Mouse (Mus musculus) embryonic facial prominence, embryonic 13.5 days (tissue): ENCODE data around the gene Ltbp1. TPM values are rescaled to one million over a fixed set of nuclear protein-coding genes. Genes with fewer than 3 reads are reported as not detected.

ENCODE experiments used
- ATAC-seq: fragments of 200-750 bp; cut with Nextera tagmentation; 2 replicates; pipeline ENCODE4 v1.8.0; 2017; ENCODE audit warnings: low read depth; ENCODE audit not compliant: insufficient number of reproducible peaks, insufficient read depth, low FRiP score, low TSS enrichment
- H3K27ac ChIP-seq: fragments of 300-500 bp; sonication (generic); 2 replicates; pipeline ENCODE4 v1.5.1; 2015; ENCODE audit warnings: moderate library complexity, mild to moderate bottlenecking, inconsistent platforms
- H3K27me3 ChIP-seq: fragments of 300-500 bp; sonication (generic); 2 replicates; pipeline ENCODE4 v1.6.1; 2015; ENCODE audit warnings: mild to moderate bottlenecking, inconsistent platforms
- H3K36me3 ChIP-seq: fragments of 300-500 bp; sonication (generic); 2 replicates; pipeline ENCODE4 v1.6.1; 2015; ENCODE audit warnings: mild to moderate bottlenecking, inconsistent platforms
- H3K4me1 ChIP-seq: fragments of 300-500 bp; sonication (generic); 2 replicates; pipeline ENCODE4 v1.6.1; 2015; ENCODE audit warnings: inconsistent platforms
- H3K4me2 ChIP-seq: fragments of 300-500 bp; sonication (generic); 2 replicates; pipeline ENCODE4 v1.6.1; 2015; ENCODE audit warnings: moderate library complexity, mild to moderate bottlenecking, inconsistent platforms
- H3K4me3 ChIP-seq: fragments of 300-500 bp; sonication (generic); 2 replicates; pipeline ENCODE4 v1.5.1; 2015; ENCODE audit warnings: mild to moderate bottlenecking, inconsistent platforms
- H3K9ac ChIP-seq: fragments of 300-500 bp; sonication (generic); 2 replicates; pipeline ENCODE4 v1.6.1; 2015; ENCODE audit warnings: mild to moderate bottlenecking, inconsistent platforms
- H3K9me3 ChIP-seq: fragments of 300-500 bp; sonication (generic); 2 replicates; pipeline ENCODE4 v1.6.1; 2016; ENCODE audit warnings: inconsistent platforms
- WGBS: fragments of 180-500 bp; shearing (Covaris S2); methylation state at CpG from one replicate; pipeline ENCODE4 v1.1.7; 2015; ENCODE audit warnings: mixed read lengths; 5-methylcytosine and 5-hydroxymethylcytosine counted together
- polyA plus RNA-seq: library from polyadenylated mRNA; unstranded; fragments of >200 nt; fragmentation: Nextera tagmentation; extraction: Ambion mirVana; gene quantifications from 2 replicates; pipeline ENCODE4 v1.2.1, GENCODE M21; 2015

Ltbp1 gene
- polyA plus RNA-seq, 1 experiment from 2014 or later: 41.3 TPM

GRCm38 (mm10) chr17:75005685-75006680, 615 bp downstream of the Ltbp1 start:
- Histone ChIP-seq H3K36me3 (0 out of 2 replicates have a peak, but pooled peaks cover 3% of the 10 kb centered on the region), H3K9me3 (no peaks in the 10 kb centered on the region), H3K4me1 (peaks cover 17% of the 10 kb centered on the region), H3K27me3 (no peaks in the 10 kb centered on the region), H3K27ac (peak overlapping the region; percentile 96), H3K4me2 (peak overlapping the region; percentile 77), H3K9ac (peak overlapping the region; percentile 92), H3K4me3 (peak overlapping the region; percentile 91)
- ATAC-seq: peak; percentile 78
- under 1% methylated on average over 94 of the region's 94 CpGs for WGBS

GRCm38 (mm10) chr17:75010955-75011354, 5.6 kb downstream of the Ltbp1 start:
- 79% methylated on average over 6 of the region's 6 CpGs for WGBS
- no peak overlapping the region for H3K27ac ChIP-seq
- H3K27me3 ChIP-seq: no peaks in the 10 kb centered on the region
- ATAC-seq: no peak
- H3K4me3 ChIP-seq: no peak overlapping the region
- no peak overlapping the region for H3K9ac ChIP-seq
- peaks cover 16% of the 10 kb centered on the region for H3K36me3 ChIP-seq
- no peaks in the 10 kb centered on the region for H3K9me3 ChIP-seq
- no peak overlapping the region for H3K4me2 ChIP-seq
- H3K4me1 ChIP-seq: peaks cover 36% of the 10 kb centered on the region

GRCm38 (mm10) chr17:75013211-75013610, 7.8 kb downstream of the Ltbp1 start:
- 59% methylated on average over 4 of the region's 4 CpGs for whole genome bisulfite sequencing

DNA sequence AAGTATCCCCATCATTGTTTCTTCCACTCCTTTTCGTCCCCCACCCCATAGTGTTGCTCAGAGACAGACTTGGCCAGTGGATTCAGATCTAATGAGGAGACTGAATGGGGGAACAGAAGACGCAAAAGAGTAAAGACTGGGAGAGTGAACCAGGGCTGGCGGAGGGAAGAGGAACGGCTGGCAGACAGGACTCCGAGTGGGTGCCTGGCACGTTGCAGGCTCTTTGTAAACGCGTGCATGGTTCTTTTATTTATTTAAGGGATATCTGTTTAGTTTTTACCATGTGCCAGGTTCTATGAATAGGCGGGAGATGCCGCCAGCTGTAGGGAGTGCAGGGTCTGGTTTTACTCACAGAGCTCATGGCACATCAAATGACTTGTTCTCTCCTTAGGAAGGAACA, 8.5 kb downstream of the Ltbp1 start:
- Histone ChIP-seq H3K4me1 (peaks cover 42% of the 10 kb centered on the region), H3K4me2 (no peak overlapping the region), H3K9me3 (no peaks in the 10 kb centered on the region), H3K4me3 (no peak overlapping the region), H3K9ac (no peak overlapping the region), H3K36me3 (peaks cover 16% of the 10 kb centered on the region), H3K27ac (peak overlapping the region; percentile 8; the same call in 1 of the 2 replicates), H3K27me3 (no peaks in the 10 kb centered on the region)
- 61% methylated on average over 10 of the region's 10 CpGs for WGBS
- ATAC-seq: no peak

More at GRCm38 (mm10) chr17:75013211-75013610, 7.8 kb downstream of the Ltbp1 start:
- no peaks in the 10 kb centered on the region for H3K27me3 ChIP-seq
- no peak overlapping the region for H3K9ac ChIP-seq
- peaks cover 36% of the 10 kb centered on the region for H3K4me1 ChIP-seq
- H3K27ac ChIP-seq: no peak overlapping the region
- no peak for ATAC-seq
- H3K4me2 ChIP-seq: no peak overlapping the region
- no peaks in the 10 kb centered on the region for H3K9me3 ChIP-seq
- H3K36me3 ChIP-seq: peaks cover 16% of the 10 kb centered on the region
- H3K4me3 ChIP-seq: no peak overlapping the region

GRCm38 (mm10) chr17:75014601-75015356, 9.4 kb downstream of the Ltbp1 start:
- no peak for ATAC-seq

DNA sequence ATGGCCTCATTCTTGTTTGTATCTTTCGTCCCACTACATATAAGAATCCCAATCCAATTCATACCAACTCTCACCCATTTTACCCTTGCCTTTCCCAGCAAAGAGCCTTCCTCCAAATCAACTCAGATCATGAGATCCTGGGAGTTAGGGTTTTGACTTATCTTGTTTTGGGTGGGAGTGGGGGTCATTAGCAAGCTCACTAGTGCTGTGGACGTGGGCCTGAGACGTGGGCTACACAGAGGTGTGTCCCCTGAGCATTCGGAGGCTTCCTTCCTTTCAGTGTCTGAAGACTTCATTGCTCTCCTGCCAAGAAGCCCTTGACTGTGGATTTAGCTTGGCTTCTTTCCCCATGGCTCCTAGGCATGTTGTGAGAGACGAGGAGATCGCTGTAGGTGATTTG, 10.2 kb downstream of the Ltbp1 start:
- ATAC-seq: no peak
- Histone ChIP-seq H3K27ac (no peak overlapping the region), H3K4me3 (no peak overlapping the region), H3K4me1 (peaks cover 56% of the 10 kb centered on the region), H3K9me3 (no peaks in the 10 kb centered on the region), H3K27me3 (no peaks in the 10 kb centered on the region), H3K9ac (no peak overlapping the region), H3K4me2 (no peak overlapping the region), H3K36me3 (peaks cover 13% of the 10 kb centered on the region)
- 84% methylated on average over 6 of the region's 6 CpGs for WGBS

More at GRCm38 (mm10) chr17:75014601-75015356, 9.4 kb downstream of the Ltbp1 start:
- H3K9ac ChIP-seq: no peak overlapping the region
- peaks cover 50% of the 10 kb centered on the region for H3K4me1 ChIP-seq
- peaks cover 13% of the 10 kb centered on the region for H3K36me3 ChIP-seq
- no peaks in the 10 kb centered on the region for H3K9me3 ChIP-seq
- no peak overlapping the region for H3K4me3 ChIP-seq
- WGBS: 78% methylated on average over 24 of the region's 24 CpGs
- peak overlapping the region; percentile 44 for H3K27ac ChIP-seq
- no peak overlapping the region for H3K4me2 ChIP-seq
- H3K27me3 ChIP-seq: no peaks in the 10 kb centered on the region

DNA sequence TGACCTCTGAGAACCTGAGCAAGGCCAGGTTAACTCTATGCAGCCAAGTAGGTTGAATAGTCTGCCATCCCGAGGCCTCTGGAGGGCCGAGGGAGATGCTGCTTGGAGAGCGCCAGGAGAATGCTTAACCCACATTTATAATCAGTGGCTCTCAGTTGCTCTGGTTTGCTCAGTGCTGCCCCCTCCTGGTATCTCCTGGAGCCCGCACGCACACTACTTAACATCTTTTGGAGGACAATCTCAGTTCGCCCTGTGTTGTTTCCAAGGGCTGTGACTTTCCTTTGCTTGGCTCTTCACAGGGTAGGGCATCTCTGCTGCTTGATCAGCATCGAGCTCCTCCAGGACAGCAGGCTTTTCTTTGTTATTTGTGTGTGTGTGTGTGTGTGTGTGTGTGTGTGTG, 12.1 kb downstream of the Ltbp1 start:
- no peaks in the 10 kb centered on the region for H3K27me3 ChIP-seq
- H3K9me3 ChIP-seq: no peaks in the 10 kb centered on the region
- H3K9ac ChIP-seq: no peak overlapping the region
- peaks cover 65% of the 10 kb centered on the region for H3K4me1 ChIP-seq
- WGBS: 76% methylated on average over 7 of the region's 7 CpGs
- H3K4me2 ChIP-seq: no peak overlapping the region
- peak overlapping the region; percentile 39 for H3K27ac ChIP-seq
- peaks cover 13% of the 10 kb centered on the region for H3K36me3 ChIP-seq
- H3K4me3 ChIP-seq: no peak overlapping the region
- ATAC-seq: no peak

DNA sequence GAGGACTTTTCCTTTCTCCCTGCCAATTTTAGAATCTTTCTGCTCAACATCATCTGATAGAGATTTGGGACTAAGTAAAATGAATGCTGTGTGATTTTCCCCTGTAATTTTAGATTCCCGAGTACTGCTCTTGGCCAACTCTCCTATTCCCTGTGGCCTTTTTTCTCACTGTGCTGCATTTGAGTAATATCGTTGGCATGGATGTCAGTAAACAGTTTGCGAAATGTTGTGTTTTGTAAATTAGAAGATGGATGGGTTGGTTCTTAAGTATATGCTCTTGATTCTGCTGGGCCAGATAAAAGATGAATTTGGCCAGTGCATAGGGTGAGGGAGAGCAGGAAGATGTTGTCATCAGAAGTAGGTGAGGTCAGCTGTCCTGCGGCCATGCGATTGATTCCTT, 12.8 kb downstream of the Ltbp1 start:
- H3K4me1 ChIP-seq: peaks cover 64% of the 10 kb centered on the region
- no peaks in the 10 kb centered on the region for H3K9me3 ChIP-seq
- no peak overlapping the region for H3K4me2 ChIP-seq
- no peak overlapping the region for H3K9ac ChIP-seq
- H3K36me3 ChIP-seq: peaks cover 13% of the 10 kb centered on the region
- ATAC-seq: no peak
- peak overlapping the region; percentile 39; the same call in 1 of the 2 replicates for H3K27ac ChIP-seq
- WGBS: 67% methylated on average over 5 of the region's 5 CpGs
- H3K27me3 ChIP-seq: no peaks in the 10 kb centered on the region
- H3K4me3 ChIP-seq: no peak overlapping the region

DNA sequence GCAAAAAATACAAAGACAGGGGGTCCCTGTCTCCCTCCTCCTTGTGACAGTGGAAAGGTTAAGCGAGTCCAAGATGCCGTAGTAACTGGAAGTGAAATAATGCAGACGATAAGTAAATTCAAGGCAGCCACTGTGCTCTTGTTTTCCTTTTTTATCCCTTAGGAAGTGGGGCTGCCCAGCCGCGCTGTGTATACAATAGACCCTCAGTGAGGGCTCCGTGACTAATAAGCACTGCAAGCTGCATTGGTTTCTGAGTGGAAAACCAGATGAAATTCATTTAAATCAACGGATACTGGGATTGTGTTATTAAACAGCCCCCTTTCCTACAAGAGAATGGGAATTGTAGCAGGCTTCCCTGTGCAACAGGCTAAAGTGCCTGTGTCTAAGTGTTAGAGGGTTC, 14.7 kb downstream of the Ltbp1 start:
- no peak overlapping the region for H3K4me3 ChIP-seq
- H3K4me2 ChIP-seq: peak overlapping the region; percentile 34
- H3K4me1 ChIP-seq: peaks cover 48% of the 10 kb centered on the region
- no peaks in the 10 kb centered on the region for H3K27me3 ChIP-seq
- peaks cover 7% of the 10 kb centered on the region for H3K36me3 ChIP-seq
- 14% methylated on average over 7 of the region's 7 CpGs for WGBS
- H3K9ac ChIP-seq: no peak overlapping the region
- no peak for ATAC-seq
- H3K9me3 ChIP-seq: no peaks in the 10 kb centered on the region
- peak overlapping the region; percentile 70 for H3K27ac ChIP-seq

- Histone ChIP-seq H3K27ac (peak overlapping the region; percentile 70; the same call in 1 of the 2 replicates), H3K9ac (no peak overlapping the region), H3K4me2 (no peak overlapping the region), H3K27me3 (no peaks in the 10 kb centered on the region), H3K9me3 (no peaks in the 10 kb centered on the region), H3K4me3 (no peak overlapping the region), H3K36me3 (peaks cover under 1% of the 10 kb centered on the region), H3K4me1 (peaks cover 50% of the 10 kb centered on the region)
- 35% methylated on average over 3 of the region's 3 CpGs for WGBS
- no peak for ATAC-seq
Observed at GRCm38 (mm10) chr17:75020619-75021018, 15.3 kb downstream of the Ltbp1 start.

DNA sequence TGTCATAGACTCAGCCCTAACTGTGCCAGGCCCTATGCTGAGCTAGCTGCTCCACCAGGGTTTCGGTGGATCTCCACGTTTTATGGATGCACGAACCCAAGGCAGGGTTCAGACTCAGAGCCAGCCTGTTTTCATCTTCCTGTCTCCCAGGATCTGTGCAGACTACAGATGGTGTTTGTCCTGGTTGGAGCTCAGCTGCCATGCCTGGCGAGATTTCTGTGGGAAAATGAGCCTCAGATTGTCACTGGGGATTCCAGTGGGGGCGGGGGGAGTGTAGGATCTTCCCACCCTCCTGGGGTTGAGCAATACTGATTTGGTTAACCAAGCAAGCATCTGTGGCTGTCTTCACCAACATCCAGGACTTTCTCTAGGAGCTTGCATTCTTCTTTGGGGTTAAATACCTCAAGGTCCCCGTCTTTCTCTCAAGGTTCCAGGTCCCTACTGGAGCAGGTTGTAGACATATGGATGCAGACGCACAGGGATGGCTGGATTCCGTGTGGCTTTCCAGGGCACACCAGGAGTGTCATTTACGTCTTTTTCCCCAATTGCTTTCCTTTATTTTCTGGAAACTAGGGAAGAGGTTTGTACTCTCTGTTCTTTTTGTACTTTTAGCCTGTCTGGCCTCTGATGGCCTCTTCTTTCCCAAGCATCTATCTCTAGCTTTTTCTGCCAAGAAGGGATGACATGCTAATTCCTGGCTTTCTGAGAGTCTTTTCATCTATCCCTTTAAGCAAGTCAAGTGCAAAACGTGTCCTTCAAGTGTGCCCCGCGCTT, 22.2 kb downstream of the Ltbp1 start:
- no peak overlapping the region for H3K9ac ChIP-seq
- no peak overlapping the region for H3K4me2 ChIP-seq
- peaks cover 24% of the 10 kb centered on the region for H3K4me1 ChIP-seq
- no peak overlapping the region for H3K27ac ChIP-seq
- H3K27me3 ChIP-seq: no peaks in the 10 kb centered on the region
- no peak for ATAC-seq
- H3K4me3 ChIP-seq: no peak overlapping the region
- WGBS: 75% methylated on average over 12 of the region's 12 CpGs
- no peaks in the 10 kb centered on the region for H3K9me3 ChIP-seq
- peaks cover 8% of the 10 kb centered on the region for H3K36me3 ChIP-seq
